Mouse (Mus musculus) embryo, embryonic 11.5 days (tissue): ENCODE measurements at regions not wholly inside any gene's neighbourhood (a gene's known extent, or its start where the extent isn't known, plus 50 kb on each side); places are given as distances from the start of the nearest gene placed in this dataset.

Experiments
- DNase-seq: peaks from one replicate; pipeline ENCODE4 v3.0.0-alpha.2; 2012; ENCODE audit warnings: low read depth, low spot score

GRCm38 (mm10) chr2:178992334-178993116, 449.7 kb upstream of the Cdh4 start:
- no peak for DNase-seq

- DNase-seq: no peak
Observed at GRCm38 (mm10) chr2:178997921-178998320, 444.3 kb upstream of the Cdh4 start.

GRCm38 (mm10) chr2:179000448-179001081, 441.7 kb upstream of the Cdh4 start:
- no peak for DNase-seq

GRCm38 (mm10) chr2:179007766-179008165, 434.5 kb upstream of the Cdh4 start:
- no peak for DNase-seq

- DNase-seq: no peak
Observed at GRCm38 (mm10) chr2:179013891-179014593, 428.2 kb upstream of the Cdh4 start.

- no peak for DNase-seq
Observed at GRCm38 (mm10) chr2:179022675-179023194, 419.5 kb upstream of the Cdh4 start.

GRCm38 (mm10) chr2:179024225-179024624, 418.0 kb upstream of the Cdh4 start:
- DNase-seq: no peak

GRCm38 (mm10) chr2:179033171-179033570, 409.1 kb upstream of the Cdh4 start:
- no peak for DNase-seq

GRCm38 (mm10) chr2:179035446-179035845, 406.8 kb upstream of the Cdh4 start:
- no peak for DNase-seq

- DNase-seq: no peak
Observed at GRCm38 (mm10) chr2:179039697-179040096, 402.5 kb upstream of the Cdh4 start.

- DNase-seq: no peak
Observed at GRCm38 (mm10) chr2:179043671-179044070, 398.6 kb upstream of the Cdh4 start.

- no peak for DNase-seq
Observed at GRCm38 (mm10) chr2:179045361-179045760, 396.9 kb upstream of the Cdh4 start.

GRCm38 (mm10) chr2:179054441-179054840, 387.8 kb upstream of the Cdh4 start:
- no peak for DNase-seq

GRCm38 (mm10) chr2:179064616-179065015, 377.6 kb upstream of the Cdh4 start:
- no peak for DNase-seq

- DNase-seq: no peak
Observed at GRCm38 (mm10) chr2:179069520-179069919, 372.7 kb upstream of the Cdh4 start.

GRCm38 (mm10) chr2:179070346-179070745, 371.9 kb upstream of the Cdh4 start:
- peak; percentile 27 for DNase-seq

- DNase-seq: no peak
Observed at GRCm38 (mm10) chr2:179080462-179081274, 361.6 kb upstream of the Cdh4 start.

- no peak for DNase-seq
Observed at GRCm38 (mm10) chr2:179086915-179087314, 355.3 kb upstream of the Cdh4 start.

- no peak for DNase-seq
Observed at GRCm38 (mm10) chr2:179091480-179091879, 350.8 kb upstream of the Cdh4 start.

GRCm38 (mm10) chr2:179093996-179094395, 348.2 kb upstream of the Cdh4 start:
- DNase-seq: no peak

- DNase-seq: no peak
Observed at GRCm38 (mm10) chr2:179095981-179096380, 346.2 kb upstream of the Cdh4 start.
